Mouse (Mus musculus) cerebellum, adult (tissue): ENCODE data around the gene Ddx39b.

Source experiments
- ATAC-seq: cut with Nextera tagmentation; 2 replicates; pipeline ENCODE4 v1.9.2; 2017; ENCODE audit warnings: mild to moderate bottlenecking, moderate library complexity, mixed read lengths; ENCODE audit not compliant: insufficient number of reproducible peaks, low FRiP score, low TSS enrichment

The Ddx39b gene

GRCm38 (mm10) chr17:35241305-35242014, at the start of gene Ddx39b:
TSS of gene Ddx39b (plus strand) at chr17:35241746.
- peak; percentile 78; the same call in 1 of the 2 replicates for ATAC-seq

- no peak for ATAC-seq
Measured at GRCm38 (mm10) chr17:35192924-35193323, 48.6 kb upstream of the Ddx39b start.

- ATAC-seq = no peak
Measured at GRCm38 (mm10) chr17:35193881-35194843, 47.4 kb upstream of the Ddx39b start, which contains the start of gene Ltb. TSS of gene Ltb (plus strand) at chr17:35194439.

GRCm38 (mm10) chr17:35194844-35195630, 46.5 kb upstream of the Ddx39b start:
- ATAC-seq = no peak

- ATAC-seq = no peak
Measured at GRCm38 (mm10) chr17:35195631-35196320, 45.8 kb upstream of the Ddx39b start.

- no peak for ATAC-seq
Measured at GRCm38 (mm10) chr17:35196321-35196641, 45.3 kb upstream of the Ddx39b start.

- no peak for ATAC-seq
Measured at GRCm38 (mm10) chr17:35197126-35197525, 44.4 kb upstream of the Ddx39b start.

- no peak for ATAC-seq
Measured at GRCm38 (mm10) chr17:35198029-35198428, 43.5 kb upstream of the Ddx39b start.

GRCm38 (mm10) chr17:35198946-35199345, 42.6 kb upstream of the Ddx39b start:
- no peak for ATAC-seq

- no peak for ATAC-seq
Measured at GRCm38 (mm10) chr17:35200398-35200797, 41.1 kb upstream of the Ddx39b start.

- ATAC-seq = no peak
Measured at GRCm38 (mm10) chr17:35201128-35201527, 40.4 kb upstream of the Ddx39b start.

GRCm38 (mm10) chr17:35201787-35202186, 39.8 kb upstream of the Ddx39b start, which contains the start of gene Tnf:
TSS of gene Tnf (minus strand) at chr17:35202007.
- no peak for ATAC-seq

GRCm38 (mm10) chr17:35202442-35202841, 39.1 kb upstream of the Ddx39b start:
- ATAC-seq = no peak

GRCm38 (mm10) chr17:35204494-35205379, 36.8 kb upstream of the Ddx39b start, which contains the start of gene Lta:
TSS of gene Lta (minus strand) at chr17:35205351.
- ATAC-seq = no peak

GRCm38 (mm10) chr17:35205380-35205769, 36.2 kb upstream of the Ddx39b start:
- no peak for ATAC-seq

- no peak for ATAC-seq
Measured at GRCm38 (mm10) chr17:35209785-35210535, 31.6 kb upstream of the Ddx39b start.

GRCm38 (mm10) chr17:35210593-35210992, 31.0 kb upstream of the Ddx39b start:
- ATAC-seq = no peak

- no peak for ATAC-seq
Measured at GRCm38 (mm10) chr17:35213071-35213470, 28.5 kb upstream of the Ddx39b start.
